Mouse (Mus musculus) liver, embryonic 12.5 days (tissue): Measurements from ENCODE around the gene Polg2. TPM values are rescaled to one million over a fixed set of nuclear protein-coding genes. Genes with fewer than 3 reads are reported as not detected.

Source experiments
- microRNA-seq: library from miRNA; unstranded; fragments of <30 nt; microRNA quantifications from one replicate; pipeline ENCODE4, GENCODE M21; 2017
- polyA plus RNA-seq: library from polyadenylated mRNA; unstranded; fragments of >200 nt; fragmentation: Nextera tagmentation; extraction: Ambion mirVana; gene quantifications from 2 replicates; pipeline ENCODE4 v1.2.1, GENCODE M21; 2016

Gene Polg2
- polyA plus RNA-seq, 1 experiment from 2014 or later: 7.3 TPM

Small RNA genes within 50 kb of the gene (microRNA-seq; reads per million reads assigned to microRNA genes)
- gene Gm25994: not detected
- gene Mir3064: 10.2 reads per million, percentile 22 among the genes with 10 or more reads in this experiment

Other genes with a start within 250 kb of the Polg2 start
- gene Tex2, start 166.1 kb downstream of the Polg2 start, polyA plus RNA-seq: 11.3 and 11.7 TPM in 2 replicates
- gene Pecam1, start 28.9 kb downstream of the Polg2 start, polyA plus RNA-seq: 10.7 and 12.3 TPM in 2 replicates
- 2.2 and 2.7 TPM in 2 replicates for gene Milr1, start 28.3 kb downstream of the Polg2 start, polyA plus RNA-seq
- gene Ddx5, start 9.6 kb upstream of the Polg2 start, polyA plus RNA-seq: 174 and 177 TPM in 2 replicates
- gene Cep95, start 9.7 kb upstream of the Polg2 start, polyA plus RNA-seq: 12.6 and 12.7 TPM in 2 replicates
- 4.3 and 5.1 TPM in 2 replicates for gene Smurf2, start 141.2 kb upstream of the Polg2 start, polyA plus RNA-seq
- 360 and 381 TPM in 2 replicates for gene Kpna2, start 220.0 kb upstream of the Polg2 start, polyA plus RNA-seq
- gene 1810010H24Rik, start 246.1 kb upstream of the Polg2 start, polyA plus RNA-seq: 1.5 and 2.0 TPM in 2 replicates